Mouse (Mus musculus) limb, embryonic 10.5 days (tissue): Measurements from ENCODE around the gene Hras. TPM values are rescaled to one million over a fixed set of nuclear protein-coding genes. Genes with fewer than 3 reads are reported as not detected.

Source experiments
- DNase-seq: peaks from one replicate; pipeline ENCODE4 v3.0.0-alpha.2; 2017; ENCODE audit warnings: low spot score
- H3K27ac ChIP-seq: fragments of 300-500 bp; sonication (generic); 2 replicates; pipeline ENCODE4 v1.5.1; 2016; ENCODE audit warnings: mild to moderate bottlenecking
- H3K27me3 ChIP-seq: fragments of 300-500 bp; sonication (generic); 2 replicates; pipeline ENCODE4 v1.6.1; 2016; ENCODE audit warnings: low read depth, mild to moderate bottlenecking; ENCODE audit not compliant: poor library complexity, severe bottlenecking
- H3K36me3 ChIP-seq: fragments of 300-500 bp; sonication (generic); 2 replicates; pipeline ENCODE4 v1.6.1; 2016; ENCODE audit warnings: mild to moderate bottlenecking, moderate library complexity
- H3K4me1 ChIP-seq: fragments of 300-500 bp; sonication (generic); 2 replicates; pipeline ENCODE4 v1.6.1; 2016
- H3K4me3 ChIP-seq: fragments of 300-500 bp; sonication (generic); 2 replicates; pipeline ENCODE4 v1.5.1; 2016; ENCODE audit warnings: mild to moderate bottlenecking, moderate library complexity
- H3K9me3 ChIP-seq: fragments of 300-500 bp; sonication (generic); replicated peaks from 2 replicates; pipeline ENCODE4 v1.6.1; 2016; ENCODE audit warnings: mild to moderate bottlenecking
- WGBS: fragments of 180-500 bp; shearing (Covaris S2); methylation state at CpG from one replicate; pipeline ENCODE4 v1.1.7; 2016; 5-methylcytosine and 5-hydroxymethylcytosine counted together
- polyA plus RNA-seq: library from polyadenylated mRNA; unstranded; fragments of >200 nt; fragmentation: Nextera tagmentation; extraction: Ambion mirVana; gene quantifications from 2 replicates; pipeline ENCODE4 v1.2.1, GENCODE M21; 2016

Hras gene
- 101 and 104 TPM in 2 replicates for polyA plus RNA-seq

DNA sequence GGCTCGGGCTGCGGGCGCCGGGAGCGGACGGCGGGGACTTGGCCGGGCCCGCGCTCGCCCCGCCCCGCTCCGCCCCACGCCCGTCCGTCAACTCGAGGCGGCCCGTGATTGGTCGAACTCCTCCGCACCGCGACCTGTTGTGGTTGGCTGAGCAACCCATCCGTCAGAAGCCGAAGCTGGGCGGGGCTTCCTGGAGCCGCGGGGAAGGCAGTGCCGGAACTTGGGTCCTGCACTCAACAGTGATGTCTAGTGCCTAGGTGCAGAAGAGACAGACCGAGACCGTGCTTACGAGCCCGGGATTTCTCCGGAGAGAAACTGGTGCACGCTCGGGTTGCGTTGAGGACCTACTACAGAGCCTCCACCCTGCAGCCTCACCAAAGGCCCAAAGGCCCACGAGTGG is at the start of gene Hras, which contains the start of gene Lrrc56:
TSS of gene Hras (minus strand) at position 58 of the 400 bp plus-strand sequence.
TSS of gene Lrrc56 (plus strand) at position 210 of the 400 bp plus-strand sequence.
- under 1% methylated on average over 29 of the region's 39 CpGs for WGBS
- H3K4me1 ChIP-seq = peaks cover 32% of the 10 kb centered on the region
- peaks cover 39% of the 10 kb centered on the region for H3K36me3 ChIP-seq
- peak within 1 kb of the TSS; percentile 85 for H3K4me3 ChIP-seq
- DNase-seq = peak; percentile 99
- peak within 1 kb of the TSS; percentile 92 for H3K27ac ChIP-seq
- H3K9me3 ChIP-seq = no peaks in the 10 kb centered on the region
- H3K27me3 ChIP-seq = no peaks in the 10 kb centered on the region

DNA sequence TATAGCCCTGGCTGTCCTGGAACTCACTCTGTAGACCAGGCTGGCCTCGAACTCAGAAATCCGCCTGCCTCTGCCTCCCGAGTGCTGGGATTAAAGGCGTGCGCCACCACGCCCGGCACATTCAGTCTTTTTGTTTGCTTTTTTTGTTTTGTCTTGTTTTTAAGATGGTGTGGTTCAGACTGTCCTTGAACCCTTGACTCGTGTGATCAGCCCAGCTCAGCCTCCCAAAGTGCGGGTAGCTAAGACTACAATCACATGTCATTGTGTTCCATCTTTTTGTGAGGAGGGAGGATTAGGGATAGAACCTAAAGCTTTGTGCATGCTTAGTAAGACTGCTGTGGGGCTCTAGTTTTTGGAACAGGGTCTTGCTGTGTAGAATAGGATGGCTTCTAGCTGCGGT is 37.7 kb upstream of the Hras start:
- Histone ChIP-seq H3K27ac (no peak overlapping the region), H3K27me3 (no peaks in the 10 kb centered on the region), H3K4me1 (peaks cover 20% of the 10 kb centered on the region), H3K4me3 (no peak overlapping the region), H3K9me3 (no peaks in the 10 kb centered on the region), H3K36me3 (peaks cover 62% of the 10 kb centered on the region)
- 94% methylated on average over 10 of the region's 10 CpGs for WGBS
- no peak for DNase-seq

DNA sequence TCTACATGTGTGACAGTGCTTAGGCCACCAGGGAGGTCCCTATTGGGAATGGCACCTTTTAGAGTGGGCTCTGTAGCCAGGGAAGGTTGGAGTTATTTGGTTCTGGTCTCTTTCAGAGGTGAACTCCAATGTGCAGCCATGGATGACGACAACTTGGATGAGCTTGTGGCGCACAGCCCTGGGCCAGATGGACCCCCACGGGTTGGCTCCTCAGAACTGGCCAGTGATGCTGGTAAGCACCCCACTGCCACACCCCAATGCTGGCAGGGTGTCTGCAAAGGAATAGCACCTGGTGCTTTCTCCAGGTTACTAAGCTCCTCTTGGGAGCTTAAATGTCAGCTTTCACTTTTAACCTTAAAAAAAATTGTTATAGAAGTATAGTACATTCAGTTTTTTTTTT is 37.3 kb upstream of the Hras start:
- H3K36me3 ChIP-seq = peaks cover 58% of the 10 kb centered on the region
- DNase-seq = no peak
- no peaks in the 10 kb centered on the region for H3K27me3 ChIP-seq
- H3K27ac ChIP-seq = no peak overlapping the region
- H3K4me1 ChIP-seq = peaks cover 20% of the 10 kb centered on the region
- H3K4me3 ChIP-seq = no peak overlapping the region
- no peaks in the 10 kb centered on the region for H3K9me3 ChIP-seq
- WGBS = 94% methylated on average over 3 of the region's 3 CpGs

DNA sequence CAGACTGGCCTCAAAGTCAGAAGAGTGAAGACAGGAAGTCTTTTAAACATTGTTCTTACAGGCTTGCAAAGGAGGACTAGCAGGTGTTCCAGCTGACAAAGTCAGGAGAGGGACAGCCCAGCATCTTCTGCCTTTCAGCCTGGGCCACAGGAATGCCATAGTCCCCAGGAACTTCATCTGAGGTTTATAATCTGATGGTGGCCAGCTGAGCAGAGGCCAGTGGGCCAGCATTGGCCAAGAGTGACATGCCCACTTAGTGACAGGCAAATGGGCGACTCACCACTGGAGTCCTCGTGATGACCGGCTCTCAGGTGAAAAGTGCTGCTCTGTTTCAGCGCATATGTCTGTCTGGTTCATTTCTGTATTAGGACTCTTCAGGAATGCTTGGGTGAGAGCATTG is 36.8 kb upstream of the Hras start:
- no peaks in the 10 kb centered on the region for H3K9me3 ChIP-seq
- no peak overlapping the region for H3K27ac ChIP-seq
- H3K27me3 ChIP-seq = no peaks in the 10 kb centered on the region
- 97% methylated on average over 4 of the region's 4 CpGs for WGBS
- DNase-seq = no peak
- peaks cover 20% of the 10 kb centered on the region for H3K4me1 ChIP-seq
- no peak overlapping the region for H3K4me3 ChIP-seq
- H3K36me3 ChIP-seq = peaks cover 52% of the 10 kb centered on the region

DNA sequence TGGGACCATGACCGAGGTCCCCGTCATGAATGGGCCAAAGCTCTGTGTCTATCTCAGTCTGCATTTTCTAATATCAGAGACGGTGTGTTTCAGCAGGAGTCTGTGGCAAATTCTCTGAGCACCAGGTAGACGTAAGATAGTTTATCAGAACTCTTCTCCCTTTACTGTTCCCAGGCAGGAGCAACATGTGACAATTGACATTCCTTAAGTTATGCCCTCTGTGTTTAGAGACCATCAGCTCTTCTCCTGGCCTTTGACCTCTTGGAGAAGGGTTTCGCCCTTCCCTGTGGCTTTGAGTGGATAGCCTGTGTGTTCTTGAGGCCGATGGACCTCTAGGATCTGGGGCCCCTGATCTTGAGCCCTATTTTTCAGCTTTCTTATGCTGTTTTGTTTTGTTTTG is 35.9 kb upstream of the Hras start:
- Histone ChIP-seq H3K27ac (peak overlapping the region; percentile 98), H3K36me3 (peaks cover 44% of the 10 kb centered on the region), H3K27me3 (no peaks in the 10 kb centered on the region), H3K4me1 (peaks cover 20% of the 10 kb centered on the region), H3K9me3 (no peaks in the 10 kb centered on the region), H3K4me3 (peak overlapping the region; percentile 99)
- WGBS = 68% methylated on average over 6 of the region's 6 CpGs
- no peak for DNase-seq

DNA sequence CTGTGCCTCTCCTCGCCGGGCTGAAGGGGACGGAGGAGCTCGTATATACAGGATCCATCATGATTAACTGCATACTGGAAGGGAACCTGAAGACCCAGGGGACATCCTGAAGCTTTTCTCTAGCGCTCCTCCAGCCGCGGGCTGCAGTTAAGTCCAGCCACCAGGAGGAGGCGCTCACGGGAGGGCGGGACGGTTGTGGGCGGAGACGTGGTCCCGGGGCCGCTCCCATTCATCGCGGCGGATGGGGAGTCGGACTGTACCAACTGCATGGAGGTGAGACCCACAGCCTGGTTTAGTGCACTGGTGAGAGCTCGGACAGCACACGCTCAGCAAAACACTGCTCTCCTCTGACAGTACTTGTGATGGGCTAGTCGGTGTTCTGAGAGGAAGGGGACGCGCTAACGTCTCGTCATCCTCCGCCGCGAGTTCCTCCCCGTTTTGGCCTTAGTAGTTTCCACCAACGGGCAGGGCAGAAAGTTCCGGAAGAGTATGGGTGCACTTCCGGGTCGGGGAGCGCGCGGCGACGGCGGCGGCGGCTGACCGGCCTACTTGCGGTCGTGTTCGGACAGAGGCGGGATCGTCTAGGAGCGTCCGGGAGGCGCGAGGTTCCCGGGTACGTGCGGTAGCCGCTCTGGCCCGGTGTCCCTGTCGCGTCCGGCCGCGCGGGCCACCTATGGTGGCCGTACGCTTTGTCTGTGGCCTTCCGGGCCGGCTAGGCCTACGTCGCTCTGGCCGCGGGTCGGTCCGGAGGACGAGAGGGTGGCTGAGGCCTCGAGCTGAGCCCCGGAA is 34.7 kb upstream of the Hras start, which contains the start of gene Phrf1:
TSS of gene Phrf1 (plus strand) at position 506 of the 789 bp plus-strand sequence.
- Histone ChIP-seq H3K4me1 (peaks cover 20% of the 10 kb centered on the region), H3K27me3 (no peaks in the 10 kb centered on the region), H3K4me3 (peak within 1 kb of the TSS; percentile 99), H3K9me3 (no peaks in the 10 kb centered on the region), H3K27ac (peak within 1 kb of the TSS; percentile 98), H3K36me3 (peaks cover 31% of the 10 kb centered on the region)
- WGBS = under 1% methylated on average over 76 of the region's 76 CpGs
- peak; percentile 98 for DNase-seq

DNA sequence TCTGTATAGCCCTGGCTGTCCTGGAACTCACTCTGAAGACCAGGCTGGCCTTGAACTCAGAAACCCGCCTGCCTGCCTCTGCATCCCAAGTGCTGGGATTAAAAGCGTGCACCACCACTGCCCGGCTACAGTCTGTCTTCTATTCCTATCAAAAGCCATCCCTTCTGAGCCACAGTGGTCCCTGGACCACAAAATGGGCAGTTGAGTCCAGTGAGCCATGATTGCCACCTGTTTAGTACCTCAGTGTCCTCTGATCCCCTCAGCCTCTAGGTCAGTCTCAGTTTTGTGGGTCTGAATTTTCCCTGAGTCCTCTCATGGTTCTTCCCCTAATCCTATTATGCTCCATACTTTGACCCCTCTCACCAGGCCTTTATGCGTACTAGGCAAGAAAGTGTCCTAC is 34.0 kb upstream of the Hras start:
- no peak for DNase-seq
- no peaks in the 10 kb centered on the region for H3K9me3 ChIP-seq
- 82% methylated on average over 4 of the region's 4 CpGs for WGBS
- H3K27me3 ChIP-seq = no peaks in the 10 kb centered on the region
- peak overlapping the region; percentile 98 for H3K27ac ChIP-seq
- peaks cover 22% of the 10 kb centered on the region for H3K4me1 ChIP-seq
- peaks cover 25% of the 10 kb centered on the region for H3K36me3 ChIP-seq
- H3K4me3 ChIP-seq = peak overlapping the region; percentile 99

DNA sequence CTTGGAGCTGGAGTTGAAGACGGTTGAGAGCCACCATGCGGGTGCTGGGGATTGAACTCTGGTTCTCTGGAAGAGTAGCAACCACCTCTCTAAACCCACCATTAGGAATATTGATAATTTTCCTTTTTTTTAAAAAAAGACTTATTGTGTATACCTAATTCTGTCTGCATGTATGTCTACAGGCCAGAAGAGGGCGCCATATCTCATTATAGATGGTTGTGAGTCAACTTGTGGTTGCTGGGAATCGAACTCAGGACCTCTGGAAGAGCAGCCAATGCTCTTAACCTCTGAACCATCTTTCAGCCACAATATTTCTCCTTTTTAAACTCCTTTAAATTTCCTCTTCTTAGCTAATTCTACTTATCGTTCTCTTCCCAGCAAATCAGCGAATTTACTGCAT is 32.7 kb upstream of the Hras start:
- Histone ChIP-seq H3K4me1 (peaks cover 33% of the 10 kb centered on the region), H3K4me3 (no peak overlapping the region), H3K27ac (no peak overlapping the region), H3K36me3 (peaks cover 12% of the 10 kb centered on the region), H3K9me3 (no peaks in the 10 kb centered on the region), H3K27me3 (no peaks in the 10 kb centered on the region)
- DNase-seq = no peak
- WGBS = 85% methylated on average over 6 of the region's 6 CpGs

DNA sequence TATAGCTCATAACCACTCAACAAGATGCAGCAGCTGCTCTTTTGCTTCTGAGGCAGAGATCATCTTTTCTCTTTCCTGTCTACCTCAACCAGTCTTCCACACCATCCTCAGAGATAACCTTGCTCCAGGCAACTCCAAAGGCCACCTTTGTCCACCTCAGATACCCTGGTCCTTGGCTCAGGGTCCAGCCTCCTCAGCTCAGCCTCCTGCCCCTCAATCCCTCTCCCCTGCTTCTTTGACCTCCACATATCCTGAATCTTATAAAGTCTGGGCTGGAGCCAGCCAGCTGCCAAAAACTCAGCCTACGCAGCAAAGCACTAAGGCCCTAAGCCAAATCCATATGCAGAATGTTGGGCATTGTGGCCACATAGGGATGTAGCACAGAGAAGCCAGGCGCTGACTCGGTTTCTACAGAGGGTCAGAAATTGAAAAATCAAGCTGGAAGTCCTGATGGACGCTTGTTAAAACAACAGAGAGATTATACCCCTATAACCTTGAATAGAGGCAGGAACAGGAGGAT is 29.0 kb upstream of the Hras start:
- WGBS = 92% methylated on average over 4 of the region's 4 CpGs
- Histone ChIP-seq H3K27me3 (no peaks in the 10 kb centered on the region), H3K27ac (peak overlapping the region; percentile 90), H3K36me3 (peaks cover 24% of the 10 kb centered on the region), H3K4me3 (no peak overlapping the region), H3K9me3 (no peaks in the 10 kb centered on the region), H3K4me1 (peaks cover 35% of the 10 kb centered on the region)
- DNase-seq = no peak

DNA sequence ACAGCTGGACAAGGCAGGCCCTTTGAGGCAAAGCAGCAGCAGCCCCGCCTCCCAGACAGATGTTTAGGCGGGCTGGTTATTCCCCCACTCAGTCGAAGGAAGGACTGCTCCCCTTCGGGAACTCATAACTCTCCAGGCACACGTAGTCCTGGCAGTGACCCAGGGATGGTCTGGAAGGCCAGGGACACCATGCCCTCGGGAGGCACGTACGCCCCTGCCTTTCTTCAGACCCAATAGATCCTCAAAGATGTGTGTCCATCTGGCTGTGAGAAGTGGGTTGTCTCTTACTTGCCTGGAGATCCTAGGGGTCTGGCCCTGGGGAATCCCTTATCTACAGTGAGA is 28.3 kb upstream of the Hras start:
- Histone ChIP-seq H3K9me3 (no peaks in the 10 kb centered on the region), H3K4me1 (peaks cover 41% of the 10 kb centered on the region), H3K27ac (peak overlapping the region; percentile 90), H3K4me3 (peak overlapping the region; percentile 65), H3K36me3 (peaks cover 31% of the 10 kb centered on the region), H3K27me3 (no peaks in the 10 kb centered on the region)
- no peak for DNase-seq
- 16% methylated on average over 8 of the region's 8 CpGs for WGBS

DNA sequence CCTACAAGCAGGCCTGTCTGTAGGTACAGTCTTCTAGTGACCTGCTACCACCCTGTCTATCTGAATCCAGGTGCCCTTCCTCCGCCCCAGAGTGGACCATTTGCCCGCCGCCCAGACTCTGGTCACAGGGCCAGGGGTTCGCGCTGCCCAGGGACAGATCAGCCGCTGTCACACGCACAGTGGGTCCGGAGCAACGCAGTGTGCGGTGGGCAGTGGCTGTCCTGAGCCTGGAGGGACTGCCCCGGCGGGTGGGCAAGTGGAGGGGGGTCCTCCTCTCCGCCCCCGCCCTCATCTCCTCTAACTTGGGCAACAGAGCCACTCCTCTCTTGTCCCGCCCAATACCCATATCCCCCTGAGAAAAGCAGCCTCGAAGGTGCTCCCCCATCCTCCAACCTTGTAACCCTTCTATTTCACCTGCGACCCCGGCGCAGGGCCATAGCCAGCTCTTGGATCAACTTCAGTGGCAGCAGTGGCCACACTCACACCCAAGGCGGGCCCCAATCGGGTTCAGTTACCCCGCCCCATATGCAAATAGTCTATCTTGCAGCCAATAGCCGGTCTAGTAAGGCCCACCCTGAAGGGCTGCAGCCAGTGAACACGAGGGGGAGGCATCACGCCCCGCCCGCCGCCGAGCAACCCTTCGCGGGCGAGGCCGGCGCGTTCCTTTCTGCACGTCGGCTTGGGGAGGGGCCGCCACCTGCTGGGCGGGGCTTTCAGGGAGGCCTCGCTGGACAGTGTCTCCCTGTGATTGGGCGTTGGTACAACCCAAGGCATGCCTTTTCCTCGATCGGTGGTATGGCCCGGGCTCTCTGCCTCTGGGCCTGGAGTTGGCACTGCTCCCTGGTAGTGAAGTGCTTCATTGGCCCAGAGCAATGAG is 27.7 kb upstream of the Hras start:
- Histone ChIP-seq H3K4me1 (peaks cover 47% of the 10 kb centered on the region), H3K36me3 (peaks cover 31% of the 10 kb centered on the region), H3K9me3 (no peaks in the 10 kb centered on the region), H3K27ac (peak overlapping the region; percentile 90), H3K4me3 (peak overlapping the region; percentile 65), H3K27me3 (no peaks in the 10 kb centered on the region)
- peak; percentile 99 for DNase-seq
- WGBS = 3% methylated on average over 44 of the region's 44 CpGs

DNA sequence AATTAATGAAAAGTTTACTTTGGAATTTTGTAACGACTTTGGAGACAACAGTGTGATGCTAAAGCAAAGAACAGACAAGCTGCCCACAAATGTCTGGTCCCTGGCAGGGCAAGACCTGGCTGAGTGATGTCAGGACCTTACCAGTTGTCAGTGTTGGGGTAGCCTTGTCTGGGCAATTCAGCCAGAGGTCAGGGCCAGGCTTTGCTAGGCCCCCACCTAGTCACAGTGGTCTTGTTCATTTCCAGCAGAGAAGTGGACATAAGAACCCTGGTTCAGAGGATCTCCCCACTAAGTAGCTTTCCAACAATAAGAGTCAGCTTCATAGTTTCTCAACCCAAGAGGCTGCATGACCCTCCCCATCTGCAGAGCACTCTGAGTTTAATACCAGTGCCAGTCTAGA is 26.6 kb upstream of the Hras start:
- Histone ChIP-seq H3K9me3 (no peaks in the 10 kb centered on the region), H3K4me3 (no peak overlapping the region), H3K27ac (peak overlapping the region; percentile 90), H3K4me1 (peaks cover 57% of the 10 kb centered on the region), H3K36me3 (peaks cover 31% of the 10 kb centered on the region), H3K27me3 (no peaks in the 10 kb centered on the region)
- WGBS = 78% methylated on average over 1 of the region's 1 CpGs
- DNase-seq = no peak
